Mouse (Mus musculus) cerebellum, adult 2 months (tissue): ENCODE data around the gene Il31ra. TPM values are rescaled to one million over a fixed set of nuclear protein-coding genes. Genes with fewer than 3 reads are reported as not detected.

Experiments
- DNase-seq, 2 experiments: peaks; one replicate each; pipeline ENCODE4 v3.0.0; 2021
- H3K27ac ChIP-seq: fragments of 200-500 bp; 2 replicates; pipeline ENCODE4 v1.5.1; 2012; ENCODE audit warnings: low read length, control low read depth, inconsistent platforms; ENCODE audit not compliant: insufficient read depth
- H3K27me3 ChIP-seq: fragments of 200-500 bp; 2 replicates; pipeline ENCODE4 v1.6.1; 2012; ENCODE audit warnings: inconsistent platforms, mild to moderate bottlenecking, low read length, moderate library complexity; ENCODE audit not compliant: control insufficient read depth, insufficient read depth
- H3K4me1 ChIP-seq: fragments of 200-500 bp; 2 replicates; pipeline ENCODE4 v1.6.1; 2011; ENCODE audit warnings: low read length; ENCODE audit not compliant: control insufficient read depth, insufficient read depth
- H3K4me3 ChIP-seq: fragments of 200-500 bp; replicated peaks from 2 replicates; pipeline ENCODE3; 2011; ENCODE audit warnings: mild to moderate bottlenecking, low read depth, low read length, control low read depth; ENCODE audit not compliant: insufficient read depth
- CTCF ChIP-seq: fragments of 200-500 bp; IDR thresholded peaks from 2 replicates; pipeline ENCODE4 v1.5.1; 2011; ENCODE audit warnings: low read depth, mild to moderate bottlenecking, control low read depth, low read length, moderate library complexity, borderline replicate concordance; ENCODE audit not compliant: insufficient read depth
- POLR2A ChIP-seq: fragments of 200-500 bp; IDR thresholded peaks from 2 replicates; pipeline ENCODE4 v1.6.1; 2011; ENCODE audit warnings: low read length, control low read depth, borderline replicate concordance; ENCODE audit not compliant: insufficient read depth
- WGBS: fragments of 180-500 bp; shearing (Covaris S2); methylation state at CpG from one replicate; pipeline ENCODE4 v1.1.7; 2018; 5-methylcytosine and 5-hydroxymethylcytosine counted together
- polyA plus RNA-seq: library from polyadenylated mRNA; depleted of rRNA; stranded (reverse); fragments of >200 nt; gene quantifications from 2 replicates; pipeline ENCODE4 v1.2.3, GENCODE M21; 2012

The Il31ra gene
- polyA plus RNA-seq, 1 experiment = 0.11 TPM

DNA sequence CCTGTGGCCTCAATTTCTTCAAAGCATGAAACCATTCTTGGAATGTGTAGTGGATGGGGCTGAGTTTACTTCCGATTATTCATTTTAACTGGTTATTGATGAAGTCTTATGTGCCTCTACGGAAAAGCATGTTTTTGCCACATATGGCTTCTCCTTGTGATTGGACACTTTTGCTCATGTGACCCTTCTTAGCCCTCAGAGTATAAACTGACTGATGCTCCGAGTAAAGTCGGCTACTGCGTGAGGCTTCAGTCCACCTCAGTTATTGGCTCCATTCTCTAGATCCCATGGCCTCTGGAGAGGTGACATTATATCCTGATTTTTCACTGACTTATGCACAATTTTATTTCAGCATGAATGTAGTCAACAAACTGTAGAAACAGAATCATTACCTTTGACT, 40.9 kb downstream of the Il31ra start:
- Histone ChIP-seq H3K27me3 (no peaks in the 10 kb centered on the region), H3K27ac (no peak overlapping the region), H3K4me3 (no peak overlapping the region), H3K4me1 (no peaks in the 10 kb centered on the region)
- no peak for DNase-seq
- WGBS = 89% methylated on average over 5 of the region's 5 CpGs
- TF ChIP-seq POLR2A (no peak), CTCF (no peak)

DNA sequence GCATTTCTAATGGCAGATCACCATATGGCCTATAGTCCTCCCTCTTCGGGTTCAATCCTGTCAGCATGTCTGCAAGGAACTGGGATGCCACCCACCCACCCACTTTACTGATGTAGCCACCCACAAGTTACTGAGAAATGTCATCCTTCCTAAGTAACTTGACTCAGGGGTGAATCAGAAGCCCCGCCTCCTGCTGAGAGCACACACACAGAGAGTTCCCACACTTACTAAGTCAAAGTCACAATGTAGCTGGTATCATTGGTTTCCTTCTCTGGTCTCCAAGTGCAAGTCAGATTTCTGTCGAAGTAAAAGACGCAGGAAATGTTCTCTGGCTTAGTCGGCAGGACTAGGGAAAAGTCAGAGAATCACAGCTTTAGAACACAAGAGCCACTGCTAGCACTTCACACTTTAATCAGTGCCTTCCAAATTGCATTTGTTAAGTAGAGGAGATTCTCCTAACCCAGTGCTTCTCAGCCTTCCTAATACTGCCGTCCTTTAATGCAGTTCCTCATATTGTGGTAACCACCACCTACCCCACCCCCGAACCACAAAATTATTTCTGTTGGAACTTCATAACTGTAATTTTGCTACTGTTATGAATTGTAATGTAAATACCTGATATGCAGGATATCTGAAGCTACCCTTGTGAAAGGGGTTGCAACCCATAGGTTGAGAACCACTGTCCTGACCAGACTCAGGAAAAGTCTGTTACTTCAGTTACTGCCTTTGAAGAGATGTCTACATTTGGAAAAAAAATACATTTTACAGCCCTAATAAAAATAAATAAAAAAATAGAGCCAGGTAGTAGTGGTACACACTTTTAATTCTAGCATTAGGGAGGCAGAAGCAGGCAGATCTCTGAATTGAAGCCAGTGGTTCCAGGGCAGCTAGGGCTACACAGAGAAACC, 42.3 kb downstream of the Il31ra start:
- Histone ChIP-seq H3K4me3 (no peak overlapping the region), H3K27ac (no peak overlapping the region), H3K27me3 (no peaks in the 10 kb centered on the region), H3K4me1 (no peaks in the 10 kb centered on the region)
- no peak for DNase-seq
- TF ChIP-seq POLR2A = no peak
- TF ChIP-seq CTCF = no peak
- 88% methylated on average over 7 of the region's 7 CpGs for WGBS

DNA sequence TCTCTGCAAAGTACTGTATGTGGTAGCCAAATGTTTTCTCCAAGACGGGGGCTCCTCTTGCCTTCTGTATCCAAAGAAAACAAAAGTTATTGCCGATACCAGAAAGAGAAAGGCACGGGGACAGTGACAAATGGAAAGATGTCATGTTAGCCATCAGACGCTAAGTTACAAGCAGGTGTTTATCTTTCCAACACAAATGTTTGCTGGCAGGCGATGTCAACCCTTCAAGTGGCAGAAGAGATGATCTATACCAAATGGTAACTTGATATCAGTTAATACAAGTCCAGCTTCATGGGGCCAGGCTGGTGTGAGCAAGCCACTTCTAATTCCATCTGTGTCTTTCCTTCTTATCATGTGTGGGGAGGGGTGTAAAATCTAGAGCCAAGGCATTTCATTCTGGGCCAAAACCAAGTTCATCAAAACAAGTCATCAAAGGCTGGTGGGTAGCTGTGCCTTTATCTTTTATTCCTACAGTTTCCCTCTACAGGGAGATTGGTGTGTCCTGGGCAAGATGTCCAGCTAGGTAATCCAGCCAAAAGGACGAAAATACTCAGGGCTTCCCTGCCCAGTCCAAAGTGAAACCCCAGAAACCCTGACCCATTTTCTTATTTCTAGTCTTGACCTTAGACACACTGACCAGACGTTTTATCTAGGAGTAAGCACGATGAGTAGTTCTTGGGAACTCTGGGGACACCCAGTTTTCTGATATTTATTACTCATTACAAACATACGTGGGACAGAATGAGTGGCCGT, 52.8 kb downstream of the Il31ra start:
- Histone ChIP-seq H3K27me3 (no peaks in the 10 kb centered on the region), H3K27ac (no peak overlapping the region), H3K4me1 (no peaks in the 10 kb centered on the region), H3K4me3 (no peak overlapping the region)
- DNase-seq = no peak
- TF ChIP-seq CTCF (no peak), POLR2A (no peak)
- 85% methylated on average over 10 of the region's 10 CpGs for WGBS

DNA sequence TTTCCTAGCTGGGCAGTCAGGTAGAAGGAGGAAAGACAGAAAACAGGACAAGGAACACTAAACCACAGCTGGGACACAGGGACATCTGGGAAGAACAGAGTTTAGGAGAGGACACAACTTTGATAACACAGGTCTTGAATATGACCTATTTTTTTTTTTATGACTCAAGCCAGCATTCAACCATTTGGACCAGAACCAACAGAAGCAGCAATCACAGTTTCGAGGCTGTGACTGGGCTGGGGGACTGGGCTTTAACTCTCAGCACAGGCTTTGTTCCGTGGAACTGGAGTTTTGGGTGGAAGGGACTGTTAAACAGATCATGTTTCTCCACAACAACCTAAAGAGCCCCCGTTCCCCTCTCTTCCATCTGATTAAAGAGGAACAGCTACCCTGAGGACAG, 53.5 kb downstream of the Il31ra start:
- Histone ChIP-seq H3K27me3 (no peaks in the 10 kb centered on the region), H3K4me1 (no peaks in the 10 kb centered on the region), H3K27ac (no peak overlapping the region), H3K4me3 (no peak overlapping the region)
- DNase-seq = no peak
- 54% methylated on average over 3 of the region's 3 CpGs for WGBS
- TF ChIP-seq CTCF = no peak
- no peak for TF ChIP-seq POLR2A

DNA sequence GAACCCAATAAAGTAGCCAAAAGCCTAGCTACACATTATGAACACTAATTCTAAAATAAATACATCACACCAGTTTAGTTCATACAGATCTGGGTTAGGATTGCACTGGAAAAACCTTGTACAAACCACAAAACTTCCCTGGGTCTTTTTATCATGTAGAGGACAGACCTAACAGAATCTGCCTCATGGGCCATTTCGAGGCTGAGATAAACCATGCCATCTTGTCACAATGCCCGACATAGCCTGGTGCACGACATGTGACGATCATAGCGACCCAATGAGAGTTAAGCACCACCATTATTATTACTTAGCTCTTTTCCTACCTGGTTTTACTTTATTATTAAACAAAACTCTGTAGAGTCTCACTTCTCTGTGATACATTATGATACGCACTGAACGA, 57.1 kb downstream of the Il31ra start:
- 92% methylated on average over 7 of the region's 7 CpGs for WGBS
- H3K4me3 ChIP-seq = no peak overlapping the region
- TF ChIP-seq CTCF (no peak), POLR2A (no peak)
- no peak overlapping the region for H3K27ac ChIP-seq
- DNase-seq = no peak
- H3K4me1 ChIP-seq = no peaks in the 10 kb centered on the region
- H3K27me3 ChIP-seq = no peaks in the 10 kb centered on the region

DNA sequence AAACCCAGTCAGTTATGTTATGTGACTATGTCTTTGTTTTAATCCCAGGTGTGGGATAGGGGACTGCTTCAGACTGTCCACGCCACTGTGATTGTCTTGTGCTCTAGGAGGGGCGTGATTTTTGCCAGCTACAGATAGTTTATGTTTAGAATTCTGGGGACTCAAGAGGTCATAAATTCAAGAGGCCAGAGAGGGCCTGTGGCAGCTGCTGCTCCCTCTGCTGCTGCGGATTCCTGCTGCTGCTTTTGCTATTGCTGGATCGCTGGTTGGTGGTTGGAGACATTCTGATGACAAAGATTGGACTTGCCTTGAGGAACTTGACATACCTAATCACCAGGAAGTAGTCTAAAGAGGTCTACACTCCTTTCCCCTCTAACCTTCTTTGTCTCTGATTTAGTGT, 57.5 kb downstream of the Il31ra start:
- Histone ChIP-seq H3K4me1 (no peaks in the 10 kb centered on the region), H3K27ac (no peak overlapping the region), H3K27me3 (no peaks in the 10 kb centered on the region), H3K4me3 (no peak overlapping the region)
- DNase-seq = no peak
- 80% methylated on average over 4 of the region's 4 CpGs for WGBS
- TF ChIP-seq CTCF = no peak
- no peak for TF ChIP-seq POLR2A

DNA sequence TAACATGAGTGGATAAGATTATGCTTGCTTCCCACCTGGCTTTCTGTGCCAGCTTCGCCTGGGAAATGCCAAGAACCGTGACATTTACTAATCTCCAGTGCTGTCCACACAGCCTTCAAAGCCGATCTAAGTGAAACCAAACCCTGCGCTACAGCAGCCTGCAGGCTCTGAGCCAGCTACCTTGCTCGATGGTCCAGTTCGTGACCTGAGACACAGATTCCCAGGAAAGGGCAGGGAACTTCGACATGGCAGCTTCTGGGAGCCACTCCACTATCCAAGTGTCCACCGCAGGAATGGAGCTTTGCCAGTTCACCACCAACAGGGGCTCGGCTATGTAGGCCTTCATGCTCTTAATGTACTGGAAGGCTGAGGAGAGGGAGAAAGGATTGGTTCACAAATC, 60.6 kb downstream of the Il31ra start:
- 18% methylated on average over 9 of the region's 9 CpGs for WGBS
- TF ChIP-seq CTCF = no peak
- no peak for TF ChIP-seq POLR2A
- H3K4me1 ChIP-seq = no peaks in the 10 kb centered on the region
- DNase-seq = peak in 1 of 2 experiments; percentile 7
- H3K27me3 ChIP-seq = no peaks in the 10 kb centered on the region
- H3K27ac ChIP-seq = no peak overlapping the region
- no peak overlapping the region for H3K4me3 ChIP-seq
